Mouse (Mus musculus): ENCODE results near the gene Pqlc2. TPM values are rescaled to one million over a fixed set of nuclear protein-coding genes. Genes with fewer than 3 reads are reported as not detected.

Pqlc2 gene
- polyA plus RNA-seq, 1 experiment: 12.2 TPM

DNA sequence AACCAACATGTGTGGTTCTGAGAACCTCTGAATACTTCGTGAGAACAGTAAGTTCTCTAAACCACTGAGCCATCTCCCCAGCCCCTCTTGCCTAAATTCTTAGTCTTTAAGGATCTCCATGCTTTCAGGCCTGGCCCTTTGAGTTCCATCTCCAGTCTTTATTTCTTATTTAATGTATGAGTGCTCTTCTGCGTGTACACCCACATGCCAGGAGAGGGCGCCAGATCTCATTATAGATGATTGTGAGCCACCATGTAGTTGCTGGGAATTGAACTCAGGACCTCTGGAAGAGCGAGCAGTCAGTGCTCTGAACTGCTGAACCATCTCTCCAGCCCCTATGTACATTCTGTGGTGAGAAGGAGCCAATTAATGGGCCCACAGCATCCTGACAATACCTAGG, 2.1 kb upstream of the Pqlc2 start:
- TF ChIP-seq POLR2A (IDR thresholded peaks at IDR 0.05; ENCODE audit: borderline replicate concordance, control insufficient read depth, low read depth, low read length): no peak
- peak; percentile 45 for TF ChIP-seq CTCF (IDR thresholded peaks at IDR 0.05; ENCODE audit: control insufficient read depth, insufficient read depth, low read length)
- no peak overlapping the region for H3K4me3 ChIP-seq (replicated peaks; ENCODE audit: control insufficient read depth, low read depth, low read length)
- WGBS: 48% methylated on average over 4 of the region's 4 CpGs
- peaks cover 4% of the 10 kb centered on the region for H3K4me1 ChIP-seq (ENCODE audit: control insufficient read depth, insufficient read depth, low read length)
- H3K27ac ChIP-seq (ENCODE audit: control insufficient read depth, insufficient read depth, low read depth, low read length, poor library complexity): no peak overlapping the region

GRCm38 (mm10) chr4:139311707-139312106, 1.2 kb upstream of the Pqlc2 start:
- Histone ChIP-seq H3K4me3 (replicated peaks; ENCODE audit: control insufficient read depth, low read depth, low read length) (no peak overlapping the region), H3K4me1 (ENCODE audit: control insufficient read depth, insufficient read depth, low read length) (peaks cover 5% of the 10 kb centered on the region), H3K27ac (ENCODE audit: control insufficient read depth, insufficient read depth, low read depth, low read length, poor library complexity) (no peak overlapping the region)
- WGBS: 34% methylated on average over 14 of the region's 14 CpGs
- TF ChIP-seq CTCF (IDR thresholded peaks at IDR 0.05; ENCODE audit: control insufficient read depth, insufficient read depth, low read length) (no peak), POLR2A (IDR thresholded peaks at IDR 0.05; ENCODE audit: borderline replicate concordance, control insufficient read depth, low read depth, low read length) (no peak)

- peak overlapping the region; percentile 69 for H3K4me3 ChIP-seq (replicated peaks; ENCODE audit: control insufficient read depth, low read depth, low read length)
- under 1% methylated on average over 53 of the region's 53 CpGs for WGBS
- peaks cover 5% of the 10 kb centered on the region for H3K4me1 ChIP-seq (ENCODE audit: control insufficient read depth, insufficient read depth, low read length)
- TF ChIP-seq POLR2A (IDR thresholded peaks at IDR 0.05; ENCODE audit: borderline replicate concordance, control insufficient read depth, low read depth, low read length) (no peak), CTCF (IDR thresholded peaks at IDR 0.05; ENCODE audit: control insufficient read depth, insufficient read depth, low read length) (no peak)
- peak overlapping the region; percentile 19; the same call in 1 of the 2 replicates for H3K27ac ChIP-seq (ENCODE audit: control insufficient read depth, insufficient read depth, low read depth, low read length, poor library complexity)
Measured at GRCm38 (mm10) chr4:139310899-139311701, 592 bp upstream of the Pqlc2 start.

DNA sequence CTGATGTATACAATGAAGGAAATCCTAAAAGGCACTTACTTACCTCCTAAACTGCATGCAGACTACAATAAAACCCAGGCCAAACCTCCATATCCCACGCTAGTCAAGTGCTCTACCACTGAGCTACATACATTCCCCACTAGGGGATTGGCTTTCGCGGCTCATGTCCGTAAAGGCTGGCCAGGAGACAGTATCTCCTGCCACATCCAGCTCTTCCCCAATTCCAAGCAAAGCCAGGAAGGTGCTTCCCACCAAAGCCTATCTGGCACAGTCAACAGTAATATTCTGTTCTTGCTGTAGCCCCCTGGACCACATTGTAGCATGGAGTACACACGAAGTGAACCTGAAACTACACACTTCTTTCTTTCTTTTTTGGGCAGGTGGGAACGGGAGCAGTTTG, 857 bp downstream of the Pqlc2 start:
- TF ChIP-seq CTCF (IDR thresholded peaks at IDR 0.05; ENCODE audit: control insufficient read depth, insufficient read depth, low read length) (no peak), POLR2A (IDR thresholded peaks at IDR 0.05; ENCODE audit: borderline replicate concordance, control insufficient read depth, low read depth, low read length) (no peak)
- H3K27ac ChIP-seq (ENCODE audit: control insufficient read depth, insufficient read depth, low read depth, low read length, poor library complexity): no peak overlapping the region
- peaks cover 7% of the 10 kb centered on the region for H3K4me1 ChIP-seq (ENCODE audit: control insufficient read depth, insufficient read depth, low read length)
- H3K4me3 ChIP-seq (replicated peaks; ENCODE audit: control insufficient read depth, low read depth, low read length): peak overlapping the region; percentile 69
- WGBS: 55% methylated on average over 6 of the region's 6 CpGs

- TF ChIP-seq POLR2A (IDR thresholded peaks at IDR 0.05; ENCODE audit: borderline replicate concordance, control insufficient read depth, low read depth, low read length): no peak
- no peak for TF ChIP-seq CTCF (IDR thresholded peaks at IDR 0.05; ENCODE audit: control insufficient read depth, insufficient read depth, low read length)
- H3K27ac ChIP-seq (ENCODE audit: control insufficient read depth, insufficient read depth, low read depth, low read length, poor library complexity): no peak overlapping the region
- H3K4me3 ChIP-seq (replicated peaks; ENCODE audit: control insufficient read depth, low read depth, low read length): no peak overlapping the region
- H3K4me1 ChIP-seq (ENCODE audit: control insufficient read depth, insufficient read depth, low read length): peaks cover 7% of the 10 kb centered on the region
- WGBS: 24% methylated on average over 5 of the region's 5 CpGs
Measured at GRCm38 (mm10) chr4:139307916-139308315, 2.6 kb downstream of the Pqlc2 start.

- Histone ChIP-seq H3K27ac (ENCODE audit: control insufficient read depth, insufficient read depth, low read depth, low read length, poor library complexity) (no peak overlapping the region; the same call in 1 of the 2 replicates), H3K4me1 (ENCODE audit: control insufficient read depth, insufficient read depth, low read length) (peaks cover 5% of the 10 kb centered on the region)
- 82% methylated on average over 3 of the region's 3 CpGs for WGBS
Measured at GRCm38 (mm10) chr4:139305521-139305920, 5.0 kb downstream of the Pqlc2 start.

DNA sequence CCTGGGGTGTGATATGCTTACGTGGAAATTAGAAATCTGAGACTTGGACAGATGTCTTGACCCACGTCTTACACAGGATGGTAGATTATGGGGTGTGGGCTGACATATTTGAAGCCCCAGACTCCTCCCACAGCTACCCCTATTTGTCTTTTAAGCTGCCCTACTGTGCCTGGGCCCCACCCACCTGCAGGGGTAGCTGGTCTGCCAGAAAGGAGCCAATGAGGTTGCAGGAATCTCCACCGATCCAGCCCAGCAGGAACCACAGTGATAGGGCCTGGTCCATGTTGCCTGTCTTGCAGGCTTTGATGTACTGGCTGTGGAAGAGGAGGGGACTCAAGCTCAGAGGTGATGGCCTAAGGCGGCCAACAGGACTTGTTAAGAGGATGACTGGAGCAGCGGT, 8.3 kb downstream of the Pqlc2 start:
- Histone ChIP-seq H3K4me3 (replicated peaks; ENCODE audit: control insufficient read depth, low read depth, low read length) (no peak overlapping the region), H3K4me1 (ENCODE audit: control insufficient read depth, insufficient read depth, low read length) (peaks cover 2% of the 10 kb centered on the region), H3K27ac (ENCODE audit: control insufficient read depth, insufficient read depth, low read depth, low read length, poor library complexity) (no peak overlapping the region)
- TF ChIP-seq CTCF (IDR thresholded peaks at IDR 0.05; ENCODE audit: control insufficient read depth, insufficient read depth, low read length): no peak
- TF ChIP-seq POLR2A (IDR thresholded peaks at IDR 0.05; ENCODE audit: borderline replicate concordance, control insufficient read depth, low read depth, low read length): no peak
- 78% methylated on average over 5 of the region's 5 CpGs for WGBS

More at GRCm38 (mm10) chr4:139305521-139305920, 5.0 kb downstream of the Pqlc2 start:
- H3K4me3 ChIP-seq (replicated peaks; ENCODE audit: control insufficient read depth, low read depth, low read length): no peak overlapping the region
- TF ChIP-seq CTCF (IDR thresholded peaks at IDR 0.05; ENCODE audit: control insufficient read depth, insufficient read depth, low read length): no peak
- no peak for TF ChIP-seq POLR2A (IDR thresholded peaks at IDR 0.05; ENCODE audit: borderline replicate concordance, control insufficient read depth, low read depth, low read length)

DNA sequence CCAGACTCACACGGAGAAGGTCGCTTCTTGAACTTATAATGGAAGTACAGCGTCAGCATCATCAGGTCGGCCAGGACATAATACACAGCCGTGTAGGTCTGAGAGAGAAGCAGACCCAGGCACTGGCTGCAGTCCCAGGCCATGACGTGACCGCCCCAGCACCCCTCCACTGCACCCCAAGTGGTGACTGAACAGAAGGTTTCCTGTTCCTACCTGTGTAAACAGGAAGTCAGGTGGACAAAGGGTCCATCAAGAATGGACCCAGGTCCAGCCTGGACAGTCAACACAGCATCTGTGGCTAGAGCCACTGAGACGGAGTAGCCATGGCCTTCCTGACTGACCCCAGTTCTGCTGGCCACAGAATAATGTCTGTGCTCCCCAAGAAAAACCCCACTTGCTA, 8.7 kb downstream of the Pqlc2 start:
- H3K27ac ChIP-seq (ENCODE audit: control insufficient read depth, insufficient read depth, low read depth, low read length, poor library complexity): no peak overlapping the region
- peaks cover 2% of the 10 kb centered on the region for H3K4me1 ChIP-seq (ENCODE audit: control insufficient read depth, insufficient read depth, low read length)
- WGBS: 91% methylated on average over 8 of the region's 8 CpGs
- H3K4me3 ChIP-seq (replicated peaks; ENCODE audit: control insufficient read depth, low read depth, low read length): no peak overlapping the region
- TF ChIP-seq POLR2A (IDR thresholded peaks at IDR 0.05; ENCODE audit: borderline replicate concordance, control insufficient read depth, low read depth, low read length) (no peak), CTCF (IDR thresholded peaks at IDR 0.05; ENCODE audit: control insufficient read depth, insufficient read depth, low read length) (no peak)
